Mouse (Mus musculus) ES-Bruce4 (cell line): Measurements from ENCODE around the gene Cox17. TPM values are rescaled to one million over a fixed set of nuclear protein-coding genes. Genes with fewer than 3 reads are reported as not detected.

Experiments
- H3K27ac ChIP-seq: 2 replicates; pipeline ENCODE4 v1.5.1; 2012; ENCODE audit warnings: low read length, inconsistent platforms; ENCODE audit not compliant: insufficient read depth
- H3K27me3 ChIP-seq: 2 replicates; pipeline ENCODE4 v1.6.1; 2012; ENCODE audit warnings: mild to moderate bottlenecking, low read length, inconsistent platforms; ENCODE audit not compliant: control insufficient read depth, poor library complexity, insufficient read depth, severe bottlenecking
- H3K36me3 ChIP-seq: 2 replicates; pipeline ENCODE4 v1.6.1; 2012; ENCODE audit warnings: inconsistent platforms, mild to moderate bottlenecking, low read length, moderate library complexity; ENCODE audit not compliant: control insufficient read depth, poor library complexity, insufficient read depth, severe bottlenecking
- H3K4me1 ChIP-seq: one replicate; pipeline ENCODE4 v1.8.1; 2011; ENCODE audit warnings: low read length; ENCODE audit not compliant: control insufficient read depth, insufficient read depth
- H3K4me3 ChIP-seq: 2 replicates; pipeline ENCODE4 v1.5.1; 2011; ENCODE audit warnings: low read depth, mild to moderate bottlenecking, low read length
- H3K9ac ChIP-seq: 2 replicates; pipeline ENCODE4 v1.6.1; 2012; ENCODE audit warnings: low read depth, mild to moderate bottlenecking, inconsistent platforms; ENCODE audit not compliant: poor library complexity, severe bottlenecking
- H3K9me3 ChIP-seq: replicated peaks from 2 replicates; pipeline ENCODE4 v1.6.1; 2012; ENCODE audit warnings: mild to moderate bottlenecking, low read length, inconsistent platforms; ENCODE audit not compliant: control insufficient read depth, poor library complexity, insufficient read depth, severe bottlenecking
- CTCF ChIP-seq: IDR thresholded peaks from one replicate; pipeline ENCODE4 v1.8.1; 2011; ENCODE audit warnings: low read depth, low read length
- EP300 ChIP-seq: IDR thresholded peaks from 2 replicates; pipeline ENCODE4 v1.6.1; 2011; ENCODE audit warnings: low read depth, low read length; ENCODE audit not compliant: insufficient read depth
- POLR2A ChIP-seq: IDR thresholded peaks from one replicate; pipeline ENCODE4 v1.8.1; 2011; ENCODE audit warnings: low read length; ENCODE audit not compliant: insufficient read depth
- polyA plus RNA-seq: library from polyadenylated mRNA; stranded (reverse); fragments of >200 nt; gene quantifications from 2 replicates; pipeline ENCODE4 v1.2.4, GENCODE M21; 2011; ENCODE audit warnings: low read depth; ENCODE audit not compliant: missing spikeins, insufficient read depth, insufficient read length

Gene Cox17
- polyA plus RNA-seq, 1 experiment: 226 TPM

DNA sequence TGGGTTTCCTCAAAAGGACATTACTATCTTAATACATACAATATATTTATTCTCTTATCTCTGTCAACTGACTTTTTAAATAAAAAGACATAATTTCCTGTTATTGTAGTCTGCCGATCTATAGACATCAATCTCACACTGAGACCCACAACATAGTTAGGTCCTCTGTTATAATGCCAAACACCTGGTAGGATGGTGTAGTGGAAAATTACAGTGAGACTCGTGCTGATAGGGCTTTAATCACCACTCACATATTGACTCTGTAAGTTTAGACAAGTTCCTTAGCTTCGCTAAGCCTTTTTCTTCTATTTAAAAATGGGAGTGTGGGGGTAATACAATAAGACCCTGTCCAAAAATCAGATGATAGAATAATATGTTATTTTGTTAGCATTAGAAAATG lies 13.1 kb downstream of the Cox17 start:
- Histone ChIP-seq H3K4me1 (no peaks in the 10 kb centered on the region), H3K4me3 (no peak overlapping the region), H3K9ac (no peak overlapping the region), H3K36me3 (0 out of 2 replicates have a peak, but pooled peaks cover 3% of the 10 kb centered on the region), H3K27ac (no peak overlapping the region), H3K27me3 (no peaks in the 10 kb centered on the region), H3K9me3 (no peaks in the 10 kb centered on the region)
- TF ChIP-seq POLR2A: no peak
- no peak for TF ChIP-seq CTCF
- TF ChIP-seq EP300: no peak

DNA sequence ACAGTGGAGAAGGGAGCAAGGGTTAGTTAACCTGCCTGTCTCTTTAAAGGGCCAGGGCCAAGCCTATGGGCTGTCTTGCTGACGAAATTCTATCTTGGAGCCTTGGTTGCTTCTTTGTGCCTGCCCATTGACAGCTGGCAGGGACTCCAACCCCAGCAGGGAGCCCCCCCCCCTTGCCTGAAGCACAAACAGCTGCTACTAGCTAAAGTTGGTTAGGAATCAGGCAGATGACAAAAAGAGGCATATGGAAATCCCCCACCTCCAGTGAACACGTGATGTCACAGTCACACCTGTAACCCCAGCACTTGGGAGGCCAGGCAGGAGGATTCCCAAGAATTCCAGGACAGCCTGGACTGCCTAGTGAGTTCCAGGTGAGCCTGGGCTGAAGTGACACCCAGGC lies 13.5 kb downstream of the Cox17 start:
- Histone ChIP-seq H3K4me3 (no peak overlapping the region), H3K9me3 (no peaks in the 10 kb centered on the region), H3K4me1 (no peaks in the 10 kb centered on the region), H3K27ac (no peak overlapping the region), H3K9ac (no peak overlapping the region), H3K36me3 (0 out of 2 replicates have a peak, but pooled peaks cover 3% of the 10 kb centered on the region), H3K27me3 (no peaks in the 10 kb centered on the region)
- TF ChIP-seq CTCF: no peak
- no peak for TF ChIP-seq EP300
- TF ChIP-seq POLR2A: no peak

DNA sequence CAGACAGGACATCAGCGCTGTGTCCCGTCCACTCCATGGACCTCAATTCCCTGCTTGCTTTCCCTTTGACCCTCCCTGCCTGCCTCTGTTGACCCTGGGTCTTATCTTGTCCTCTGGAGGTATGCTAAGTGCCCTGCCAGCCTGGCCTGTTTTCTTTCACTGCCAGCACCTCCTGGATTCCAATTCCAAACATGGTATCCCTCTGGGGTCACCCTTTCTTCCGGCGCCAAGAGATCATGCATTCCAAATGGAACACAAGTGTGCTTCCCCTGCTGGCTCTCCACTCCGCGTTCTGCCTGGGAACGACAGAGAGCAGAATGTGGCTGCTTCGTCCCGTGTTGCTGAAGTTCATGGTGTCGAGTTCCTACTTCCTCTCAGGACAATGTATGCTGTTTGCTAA lies 15.1 kb downstream of the Cox17 start, which contains the start of gene Popdc2:
Gene Popdc2 (plus strand): TSS at position 277 of the 400 bp plus-strand sequence.
- no peaks in the 10 kb centered on the region for H3K9me3 ChIP-seq
- H3K27ac ChIP-seq: no peak within 1 kb of the TSS
- H3K4me1 ChIP-seq: no peaks in the 10 kb centered on the region
- no peak within 1 kb of the TSS for H3K9ac ChIP-seq
- H3K36me3 ChIP-seq: no peaks in the 10 kb centered on the region
- no peak within 1 kb of the TSS for H3K4me3 ChIP-seq
- no peak for TF ChIP-seq EP300
- no peak for TF ChIP-seq CTCF
- TF ChIP-seq POLR2A: no peak
- no peaks in the 10 kb centered on the region for H3K27me3 ChIP-seq

DNA sequence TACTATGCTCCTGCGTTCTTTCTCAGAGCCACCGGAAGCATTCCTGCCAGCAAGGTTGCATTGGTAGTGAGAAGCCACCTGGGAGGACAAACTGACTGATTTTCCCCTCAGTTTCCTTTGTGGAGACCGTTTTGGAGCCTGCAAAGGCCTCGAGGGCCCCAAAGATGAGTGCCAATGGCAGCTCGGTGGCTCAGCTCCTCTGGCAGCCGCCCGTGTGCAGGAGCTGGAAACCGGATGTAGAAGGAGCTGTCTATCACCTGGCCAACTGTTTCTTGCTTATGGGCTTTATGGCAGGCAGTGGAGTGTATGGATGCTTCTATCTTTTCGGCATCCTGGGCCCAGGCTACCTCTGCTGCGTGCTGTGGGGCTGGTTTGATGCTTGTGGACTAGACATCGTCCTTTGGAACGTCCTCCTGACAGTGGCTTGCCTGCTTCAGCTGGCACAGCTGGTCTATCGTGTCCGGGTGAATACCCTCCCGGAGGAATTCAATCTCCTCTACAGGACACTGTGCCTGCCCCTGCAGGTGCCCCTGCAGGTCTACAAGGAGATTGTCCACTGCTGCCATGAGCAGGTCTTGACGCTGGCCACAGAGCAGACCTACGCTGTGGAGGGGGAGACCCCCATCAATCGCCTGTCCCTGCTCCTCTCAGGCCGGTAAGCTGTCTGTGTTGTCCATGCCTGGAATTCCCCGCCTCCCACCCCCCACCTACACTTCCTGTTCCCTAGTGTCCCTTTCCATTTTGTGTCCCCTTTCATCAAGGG lies 15.9 kb downstream of the Cox17 start:
- no peaks in the 10 kb centered on the region for H3K27me3 ChIP-seq
- no peak overlapping the region for H3K4me3 ChIP-seq
- H3K36me3 ChIP-seq: no peaks in the 10 kb centered on the region
- H3K9me3 ChIP-seq: no peaks in the 10 kb centered on the region
- H3K9ac ChIP-seq: no peak overlapping the region
- no peak overlapping the region for H3K27ac ChIP-seq
- TF ChIP-seq CTCF: no peak
- TF ChIP-seq EP300: no peak
- TF ChIP-seq POLR2A: no peak
- H3K4me1 ChIP-seq: no peaks in the 10 kb centered on the region

DNA sequence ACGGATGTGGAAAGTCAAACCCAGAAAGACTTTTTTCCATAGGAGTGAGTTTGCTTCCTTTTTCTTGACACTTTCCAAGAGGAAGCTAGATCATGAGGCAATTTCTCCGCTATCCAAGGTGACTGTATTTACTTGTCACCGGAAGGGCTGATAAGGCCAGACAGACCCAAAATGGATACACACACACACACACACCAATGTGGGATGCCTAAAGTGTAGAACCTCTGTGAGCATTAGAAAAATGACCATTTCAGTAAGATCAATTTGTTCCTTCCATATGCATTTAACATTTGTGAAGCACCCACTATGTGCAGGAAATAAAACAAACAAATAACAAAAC lies 16.4 kb downstream of the Cox17 start:
- H3K27ac ChIP-seq: no peak overlapping the region
- H3K9me3 ChIP-seq: no peaks in the 10 kb centered on the region
- H3K4me3 ChIP-seq: no peak overlapping the region
- no peaks in the 10 kb centered on the region for H3K27me3 ChIP-seq
- H3K36me3 ChIP-seq: no peaks in the 10 kb centered on the region
- no peak for TF ChIP-seq EP300
- no peak for TF ChIP-seq POLR2A
- TF ChIP-seq CTCF: no peak
- H3K4me1 ChIP-seq: no peaks in the 10 kb centered on the region
- no peak overlapping the region for H3K9ac ChIP-seq

DNA sequence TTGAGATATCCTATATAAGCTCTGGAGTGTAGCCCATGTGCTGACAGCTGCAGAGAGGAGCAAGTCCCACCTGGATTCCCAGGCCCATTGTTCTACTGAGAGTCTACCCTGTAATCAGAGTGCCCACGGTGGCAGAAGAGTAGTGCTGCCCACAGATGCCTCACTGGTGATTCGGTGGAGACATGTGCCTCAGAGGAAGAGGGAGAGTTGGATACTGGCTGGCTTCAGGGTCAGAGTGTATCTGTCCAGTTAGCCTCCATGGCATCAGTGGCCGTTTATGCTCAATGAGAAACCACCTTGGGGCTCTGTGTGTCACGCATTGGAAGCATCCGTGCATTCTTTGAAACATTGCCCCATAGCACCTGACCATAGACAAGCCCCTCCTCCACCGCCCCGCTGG lies 16.9 kb downstream of the Cox17 start:
- Histone ChIP-seq H3K9ac (no peak overlapping the region), H3K4me1 (no peaks in the 10 kb centered on the region), H3K27ac (no peak overlapping the region), H3K36me3 (no peaks in the 10 kb centered on the region), H3K27me3 (no peaks in the 10 kb centered on the region), H3K9me3 (no peaks in the 10 kb centered on the region), H3K4me3 (no peak overlapping the region)
- no peak for TF ChIP-seq CTCF
- TF ChIP-seq EP300: no peak
- no peak for TF ChIP-seq POLR2A
